In the genomic region with DNA sequence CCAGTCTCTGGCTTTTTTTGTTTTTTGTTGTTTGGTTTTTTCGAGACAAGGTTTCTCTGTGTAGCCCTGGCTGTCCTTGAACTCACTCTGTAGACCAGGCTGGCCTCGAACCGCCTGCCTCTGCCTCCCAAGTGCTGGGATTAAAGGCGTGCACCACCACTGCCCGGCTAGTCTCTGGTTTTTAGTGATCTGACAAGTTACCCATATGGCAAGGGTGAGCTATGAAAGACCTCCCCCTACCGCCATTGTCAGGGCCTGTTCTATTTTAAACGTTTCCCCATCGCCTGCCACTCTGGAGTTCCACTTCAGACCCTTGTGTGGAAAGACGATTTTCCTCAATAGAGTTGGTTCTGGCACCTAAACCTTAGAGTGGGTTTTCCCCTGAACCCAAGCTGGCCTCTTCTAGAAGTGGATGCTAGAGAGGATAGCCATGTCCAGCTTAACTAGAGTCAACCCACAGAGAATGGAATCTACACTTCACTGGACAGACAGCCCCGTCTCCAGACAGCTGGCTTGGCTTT, we compare ENCODE assay signal across 8 mouse cellular contexts. TPM values are rescaled to one million over a fixed set of nuclear protein-coding genes. Genes with fewer than 3 reads are reported as not detected.
DNase-seq lines count a peak whose midpoint lies in the region; ATAC-seq lines count a peak whose summit lies in the region.

No protein-coding gene starts in this region.

- peaks cover 16% of the 10 kb centered on the region for H3K4me1 ChIP-seq in heart, embryonic 10.5 days
- peaks cover 9% of the 10 kb centered on the region; the same call in 1 of the 2 replicates for H3K4me1 ChIP-seq in forebrain, embryonic 11.5 days (replicated peaks; ENCODE audit: control insufficient read depth, insufficient read depth, low read length)
- peaks cover 44% of the 10 kb centered on the region for H3K4me1 ChIP-seq in liver, embryonic 13.5 days (replicated peaks)
- peaks cover 22% of the 10 kb centered on the region for H3K4me1 ChIP-seq in stomach, embryonic 16.5 days (ENCODE audit: control insufficient read depth, insufficient read depth, low read length)

- no peak for ATAC-seq in forebrain, embryonic 11.5 days (replicated peaks; ENCODE audit: low FRiP score)
- no peak for ATAC-seq in liver, embryonic 13.5 days (ENCODE audit: low read depth)
- no peak for ATAC-seq in stomach, embryonic 16.5 days (ENCODE audit: insufficient read depth, low FRiP score)

- intact Hi-C loops in heart, postnatal 25 days (cut with DNase I): no loop called here
- intact Hi-C loops in left cerebral cortex, postnatal 25 days (cut with DNase I): loop anchor here (1.0 kb wide), 1 partner anchor 52 kb away; a partner anchor contains a TSS

- no peaks in the 10 kb centered on the region for H3K27me3 ChIP-seq in heart, embryonic 10.5 days (ENCODE audit: insufficient read depth, poor library complexity, severe bottlenecking)
- no peaks in the 10 kb centered on the region for H3K27me3 ChIP-seq in forebrain, embryonic 11.5 days (ENCODE audit: control insufficient read depth, insufficient read depth, low read length)
- no peaks in the 10 kb centered on the region for H3K27me3 ChIP-seq in liver, embryonic 13.5 days
- H3K27me3 ChIP-seq in stomach, embryonic 16.5 days (ENCODE audit: control insufficient read depth, insufficient read depth, low read length): no peaks in the 10 kb centered on the region

- H3K9me3 ChIP-seq in heart, embryonic 10.5 days: no peaks in the 10 kb centered on the region
- no peaks in the 10 kb centered on the region for H3K9me3 ChIP-seq in forebrain, embryonic 11.5 days (ENCODE audit: control insufficient read depth, low read length)
- no peaks in the 10 kb centered on the region for H3K9me3 ChIP-seq in liver, embryonic 13.5 days (replicated peaks)
- H3K9me3 ChIP-seq in stomach, embryonic 16.5 days (replicated peaks; ENCODE audit: control insufficient read depth, low read length): no peaks in the 10 kb centered on the region

- peak overlapping the region; percentile 72 for H3K9ac ChIP-seq in forebrain, embryonic 11.5 days (ENCODE audit: low read length)
- H3K9ac ChIP-seq in liver, embryonic 13.5 days: peak overlapping the region; percentile 76
- H3K9ac ChIP-seq in stomach, embryonic 16.5 days (ENCODE audit: low read length): peak overlapping the region; percentile 92

- H3K27ac ChIP-seq in heart, embryonic 10.5 days: peak overlapping the region; percentile 92
- no peak overlapping the region for H3K27ac ChIP-seq in forebrain, embryonic 11.5 days (ENCODE audit: low read depth, low read length)
- H3K27ac ChIP-seq in liver, embryonic 13.5 days: peak overlapping the region; percentile 56
- no peak overlapping the region for H3K27ac ChIP-seq in stomach, embryonic 16.5 days (ENCODE audit: low read length)

- WGBS in heart, embryonic 10.5 days: 19% methylated on average over 10 of the region's 10 CpGs
- WGBS in forebrain, embryonic 11.5 days: 37% methylated on average over 10 of the region's 10 CpGs
- 14% methylated on average over 10 of the region's 10 CpGs for WGBS in liver, embryonic 13.5 days (ENCODE audit: insufficient replicate concordance)
- WGBS in stomach, embryonic 16.5 days: 26% methylated on average over 10 of the region's 10 CpGs

- H3K4me2 ChIP-seq in forebrain, embryonic 11.5 days (ENCODE audit: low read depth, low read length, severe bottlenecking): peak overlapping the region; percentile 74
- H3K4me2 ChIP-seq in liver, embryonic 13.5 days: peak overlapping the region; percentile 75
- peak overlapping the region; percentile 70 for H3K4me2 ChIP-seq in stomach, embryonic 16.5 days (ENCODE audit: low read depth, low read length)

- H3K4me3 ChIP-seq in heart, embryonic 10.5 days: peak overlapping the region; percentile 98
- H3K4me3 ChIP-seq in forebrain, embryonic 11.5 days (ENCODE audit: low read depth, low read length): peak overlapping the region; percentile 96
- H3K4me3 ChIP-seq in liver, embryonic 13.5 days (replicated peaks): peak overlapping the region; percentile 95
- H3K4me3 ChIP-seq in stomach, embryonic 16.5 days (replicated peaks; ENCODE audit: low read length): peak overlapping the region; percentile 99

- H3K36me3 ChIP-seq in heart, embryonic 10.5 days: no peaks in the 10 kb centered on the region
- no peaks in the 10 kb centered on the region for H3K36me3 ChIP-seq in forebrain, embryonic 11.5 days (ENCODE audit: control insufficient read depth, insufficient read depth, low read length)
- H3K36me3 ChIP-seq in liver, embryonic 13.5 days: no peaks in the 10 kb centered on the region
- no peaks in the 10 kb centered on the region for H3K36me3 ChIP-seq in stomach, embryonic 16.5 days (ENCODE audit: control insufficient read depth, insufficient read depth, low read length)

- DNase-seq in heart, embryonic 10.5 days (ENCODE audit: low spot score): peak; percentile 77
- DNase-seq in heart, postnatal 25 days (ENCODE audit: low spot score): no peak
- peak; percentile 30 for DNase-seq in CD4-positive helper T cell, adult 2 months (ENCODE audit: low read depth, low spot score)
- no peak for DNase-seq in forebrain, embryonic 11.5 days (ENCODE audit: low spot score)
- DNase-seq in liver, embryonic 13.5 days: peak; percentile 4
- no peak for DNase-seq in left cerebral cortex, postnatal 25 days (ENCODE audit: low spot score in 2 of 2)
- no peak for DNase-seq in frontal cortex, postnatal 10 days (ENCODE audit: low spot score in 2 of 2)

RNA-seq across cellular contexts. Expression of a gene that starts 4.1 kb away (rescaled TPM):
- 65.0 and 74.3 TPM in 2 replicates for polyA plus RNA-seq in heart, embryonic 10.5 days (2016; fragmentation: Nextera tagmentation; extraction: Ambion mirVana)
- total RNA-seq in heart, postnatal 25 days (2021): 10 to 100 TPM; 21.0 to 21.6 TPM
- polyA plus RNA-seq in forebrain, embryonic 11.5 days (2014; fragmentation: Nextera tagmentation; extraction: Ambion mirVana): 80.7 and 85.5 TPM in 2 replicates
- 36.1 and 39.2 TPM in 2 replicates for polyA plus RNA-seq in liver, embryonic 13.5 days (2015; fragmentation: Nextera tagmentation; extraction: Ambion mirVana)
- 79.0 and 86.1 TPM in 2 replicates for polyA plus RNA-seq in stomach, embryonic 16.5 days (2015; fragmentation: Nextera tagmentation; extraction: Ambion mirVana)
- 10 to 100 TPM; 22.9 to 24.6 TPM for total RNA-seq in left cerebral cortex, postnatal 25 days (2021)

RNA-seq across cellular contexts. Expression of a gene that starts 17.9 kb away (rescaled TPM):
- polyA plus RNA-seq in heart, embryonic 10.5 days (2016; fragmentation: Nextera tagmentation; extraction: Ambion mirVana): 0.21 and 1.1 TPM in 2 replicates
- total RNA-seq in heart, postnatal 25 days (2021): not detected
- 28.8 and 31.1 TPM in 2 replicates for polyA plus RNA-seq in forebrain, embryonic 11.5 days (2014; fragmentation: Nextera tagmentation; extraction: Ambion mirVana)
- 0.20 and 0.35 TPM in 2 replicates for polyA plus RNA-seq in liver, embryonic 13.5 days (2015; fragmentation: Nextera tagmentation; extraction: Ambion mirVana)
- 5.2 and 5.3 TPM in 2 replicates for polyA plus RNA-seq in stomach, embryonic 16.5 days (2015; fragmentation: Nextera tagmentation; extraction: Ambion mirVana)
- total RNA-seq in left cerebral cortex, postnatal 25 days (2021): 10 to 100 TPM; 68.8 to 77.1 TPM

RNA-seq across cellular contexts. Expression of a gene that starts 22.6 kb away (rescaled TPM):
- 32.5 and 43.7 TPM in 2 replicates for polyA plus RNA-seq in heart, embryonic 10.5 days (2016; fragmentation: Nextera tagmentation; extraction: Ambion mirVana)
- total RNA-seq in heart, postnatal 25 days (2021): 100 to 1,000 TPM; 374 to 418 TPM
- polyA plus RNA-seq in forebrain, embryonic 11.5 days (2014; fragmentation: Nextera tagmentation; extraction: Ambion mirVana): 0.08 and 0.25 TPM in 2 replicates
- polyA plus RNA-seq in liver, embryonic 13.5 days (2015; fragmentation: Nextera tagmentation; extraction: Ambion mirVana): 0.16 and 0.21 TPM in 2 replicates
- 8.5 and 11.2 TPM in 2 replicates for polyA plus RNA-seq in stomach, embryonic 16.5 days (2015; fragmentation: Nextera tagmentation; extraction: Ambion mirVana)
- under 1 TPM; 0.46 to 0.48 TPM for total RNA-seq in left cerebral cortex, postnatal 25 days (2021)

RNA-seq across cellular contexts. Expression of a gene that starts 52.0 kb away (rescaled TPM):
- 13.0 and 19.2 TPM in 2 replicates for polyA plus RNA-seq in heart, embryonic 10.5 days (2016; fragmentation: Nextera tagmentation; extraction: Ambion mirVana)
- 100 to 1,000 TPM; 174 to 182 TPM for total RNA-seq in heart, postnatal 25 days (2021)
- 11.3 and 12.5 TPM in 2 replicates for polyA plus RNA-seq in forebrain, embryonic 11.5 days (2014; fragmentation: Nextera tagmentation; extraction: Ambion mirVana)
- polyA plus RNA-seq in liver, embryonic 13.5 days (2015; fragmentation: Nextera tagmentation; extraction: Ambion mirVana): 4.7 and 5.3 TPM in 2 replicates
- polyA plus RNA-seq in stomach, embryonic 16.5 days (2015; fragmentation: Nextera tagmentation; extraction: Ambion mirVana): 11.6 and 12.1 TPM in 2 replicates
- total RNA-seq in left cerebral cortex, postnatal 25 days (2021): 10 to 100 TPM; 19.3 to 20.3 TPM

Comparison
In these comparisons a context has a peak if more than half of its experiments do, and no peak if none do; other contexts are left out.
1. DNase-seq: peak in heart, embryonic 10.5 days (single experiment), CD4-positive helper T cell, adult 2 months (single experiment) and liver, embryonic 13.5 days (single experiment); none in heart, postnatal 25 days (single experiment), forebrain, embryonic 11.5 days (single experiment), left cerebral cortex, postnatal 25 days (0 of 2) and frontal cortex, postnatal 10 days (0 of 2).
2. H3K27ac ChIP-seq: peak in heart, embryonic 10.5 days (single experiment) and liver, embryonic 13.5 days (single experiment); none in forebrain, embryonic 11.5 days (single experiment) and stomach, embryonic 16.5 days (single experiment).
3. Peak in every context shown above with its lines, with median percentiles within 50 percentile points of each other: H3K4me3 ChIP-seq, H3K4me2 ChIP-seq and H3K9ac ChIP-seq.